Mouse (Mus musculus): ENCODE data around the gene Nudt1. TPM values are rescaled to one million over a fixed set of nuclear protein-coding genes. Genes with fewer than 3 reads are reported as not detected.

The Nudt1 gene
- total and polyA plus RNA-seq, 3 experiments: 69.6 to 77.2 TPM; not detected in 1

GRCm38 (mm10) chr5:140288287-140288686 is 33.2 kb upstream of the Nudt1 start:
- TF ChIP-seq UBTF (IDR thresholded peaks at IDR 0.05; ENCODE audit: borderline replicate concordance, insufficient read depth, low read depth, low read length) (no peak), MXI1 (IDR thresholded peaks at IDR 0.05; ENCODE audit: low read depth, low read length) (no peak), CHD1 (IDR thresholded peaks at IDR 0.05; ENCODE audit: low read depth, low read length) (no peak), RAD21 (IDR thresholded peaks at IDR 0.05; ENCODE audit: low read depth, low read length) (no peak)
- Histone ChIP-seq H3K9me3 (replicated peaks; ENCODE audit: insufficient read depth, low read length) (no peaks in the 10 kb centered on the region), H3K36me3 (ENCODE audit: control insufficient read depth in 1 of 2, insufficient read depth in 2 of 2, low read length in 2 of 2) (peaks cover 0 to 21% of the 10 kb centered on the region in 2 experiments; a peak in 2 of 4 replicates), H3K27me3 (ENCODE audit: control insufficient read depth in 1 of 2, insufficient read depth in 2 of 2, low read length in 2 of 2) (no peaks in the 10 kb centered on the region), H3K27ac (ENCODE audit: control insufficient read depth, low read depth, low read length) (no peak overlapping the region), H3K4me3 (ENCODE audit: control insufficient read depth in 1 of 2, insufficient read depth in 1 of 2, low read depth in 2 of 2, low read length in 2 of 2) (no peak overlapping the region), H3K4me1 (ENCODE audit: control insufficient read depth in 1 of 2, insufficient read depth in 2 of 2, low read length in 2 of 2) (no peaks in the 10 kb centered on the region), H3K79me2 (ENCODE audit: control insufficient read depth, insufficient read depth, low read length, poor library complexity) (no peaks in the 10 kb centered on the region), H3K9ac (ENCODE audit: control insufficient read depth, low read depth, low read length, poor library complexity, severe bottlenecking) (no peak overlapping the region)
- DNase-seq (ENCODE audit: low read depth, low spot score): no peak

DNA sequence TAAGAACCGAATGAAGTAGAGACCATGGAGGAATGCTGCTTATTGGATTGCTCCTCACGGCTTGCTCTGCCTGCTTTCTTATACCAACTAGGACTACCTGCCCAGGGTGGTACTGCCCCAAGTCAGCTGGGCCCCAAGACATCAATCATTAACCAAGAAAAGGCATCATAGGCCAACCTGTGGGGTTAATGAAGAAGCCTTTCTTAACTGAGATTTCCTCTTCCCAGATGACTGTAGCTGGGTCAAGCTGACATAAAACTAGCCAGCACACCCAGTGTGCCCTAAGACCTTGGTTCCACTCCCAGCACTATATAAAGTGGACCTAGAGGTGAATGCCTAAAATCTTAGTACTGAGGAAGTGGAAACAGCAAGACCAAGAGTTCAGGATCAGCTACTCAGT is 32.3 kb upstream of the Nudt1 start:
- Histone ChIP-seq H3K27ac (ENCODE audit: control insufficient read depth, low read depth, low read length) (no peak overlapping the region), H3K79me2 (ENCODE audit: control insufficient read depth, insufficient read depth, low read length, poor library complexity) (no peaks in the 10 kb centered on the region), H3K36me3 (ENCODE audit: control insufficient read depth in 1 of 2, insufficient read depth in 2 of 2, low read length in 2 of 2) (peaks cover 0 to 21% of the 10 kb centered on the region in 2 experiments; a peak in 2 of 4 replicates), H3K4me1 (ENCODE audit: control insufficient read depth in 1 of 2, insufficient read depth in 2 of 2, low read length in 2 of 2) (no peaks in the 10 kb centered on the region), H3K27me3 (ENCODE audit: control insufficient read depth in 1 of 2, insufficient read depth in 2 of 2, low read length in 2 of 2) (no peaks in the 10 kb centered on the region), H3K9me3 (replicated peaks; ENCODE audit: insufficient read depth, low read length) (no peaks in the 10 kb centered on the region), H3K9ac (ENCODE audit: control insufficient read depth, low read depth, low read length, poor library complexity, severe bottlenecking) (no peak overlapping the region), H3K4me3 (ENCODE audit: control insufficient read depth in 1 of 2, insufficient read depth in 1 of 2, low read depth in 2 of 2, low read length in 2 of 2) (no peak overlapping the region)
- no peak for TF ChIP-seq MYB (IDR thresholded peaks at IDR 0.05; ENCODE audit: low read depth, low read length)
- TF ChIP-seq ETS1 (IDR thresholded peaks at IDR 0.05; ENCODE audit: low read depth, low read length): no peak
- TF ChIP-seq HCFC1 (IDR thresholded peaks at IDR 0.05; ENCODE audit: low read depth, low read length): no peak
- TF ChIP-seq CHD2 (IDR thresholded peaks at IDR 0.05; ENCODE audit: low read length): no peak
- TF ChIP-seq USF2 (IDR thresholded peaks at IDR 0.05; ENCODE audit: borderline replicate concordance in 1 of 2, insufficient read depth in 1 of 2, low read depth in 1 of 2, low read length in 2 of 2): no peak
- TF ChIP-seq ZC3H11A (IDR thresholded peaks at IDR 0.05; ENCODE audit: low read depth, low read length): no peak
- TF ChIP-seq CTCF (IDR thresholded peaks at IDR 0.05 in 2 of 3, conservative IDR thresholded peaks at IDR 0.05 in 1 of 3; ENCODE audit: control insufficient read depth in 1 of 3, insufficient read depth in 1 of 3, low read depth in 2 of 3, low read length in 3 of 3, poor library complexity in 1 of 3, severe bottlenecking in 1 of 3): no peak
- no peak for TF ChIP-seq MEF2A (IDR thresholded peaks at IDR 0.05; ENCODE audit: extremely low read depth, insufficient replicate concordance, low read depth, low read length, poor library complexity, severe bottlenecking)
- TF ChIP-seq USF1 (IDR thresholded peaks at IDR 0.05; ENCODE audit: low read depth, low read length): no peak
- no peak for TF ChIP-seq NELFE (IDR thresholded peaks at IDR 0.05; ENCODE audit: low read depth, low read length)
- DNase-seq (ENCODE audit: low read depth, low spot score): no peak

DNA sequence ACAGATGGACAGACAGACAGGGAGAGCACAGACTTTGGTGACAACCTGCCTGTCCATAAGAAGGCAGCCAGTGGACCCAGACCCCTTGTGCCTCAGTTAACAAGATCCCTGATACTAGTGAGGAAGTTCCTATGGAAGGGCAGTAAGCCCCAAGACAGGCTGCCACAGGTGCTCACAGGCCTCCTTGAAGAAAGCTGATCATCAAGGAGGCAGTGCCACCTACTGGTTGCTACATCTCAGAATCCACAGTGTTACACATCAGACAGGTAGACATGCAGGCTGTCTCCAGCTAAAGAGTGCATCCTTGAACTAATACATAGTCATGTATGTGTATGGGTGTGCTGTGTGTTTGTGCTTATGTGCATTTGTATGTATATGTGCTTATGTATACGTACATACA is 29.3 kb upstream of the Nudt1 start:
- TF ChIP-seq GABPA (IDR thresholded peaks at IDR 0.05; ENCODE audit: low read depth, low read length) (no peak), ZKSCAN1 (IDR thresholded peaks at IDR 0.05; ENCODE audit: low read depth, low read length) (no peak), SMC3 (IDR thresholded peaks at IDR 0.05; ENCODE audit: low read depth, low read length) (peak; percentile 61), EP300 (IDR thresholded peaks at IDR 0.05; ENCODE audit: low read depth in 1 of 2, low read length in 2 of 2) (no peak), CTCF (IDR thresholded peaks at IDR 0.05 in 2 of 3, conservative IDR thresholded peaks at IDR 0.05 in 1 of 3; ENCODE audit: control insufficient read depth in 1 of 3, insufficient read depth in 1 of 3, low read depth in 2 of 3, low read length in 3 of 3, poor library complexity in 1 of 3, severe bottlenecking in 1 of 3) (peak; percentile 56 to 70 (median 62)), USF2 (IDR thresholded peaks at IDR 0.05; ENCODE audit: borderline replicate concordance in 1 of 2, insufficient read depth in 1 of 2, low read depth in 1 of 2, low read length in 2 of 2) (no peak), ZC3H11A (IDR thresholded peaks at IDR 0.05; ENCODE audit: low read depth, low read length) (peak; percentile 24; the same call in 1 of the 2 replicates), RAD21 (IDR thresholded peaks at IDR 0.05; ENCODE audit: low read depth, low read length) (peak; percentile 68), KAT2A (conservative IDR thresholded peaks at IDR 0.05; ENCODE audit: low read depth, low read length) (no peak), E2F4 (IDR thresholded peaks at IDR 0.05; ENCODE audit: borderline replicate concordance, low read depth, low read length) (no peak), ZMIZ1 (IDR thresholded peaks at IDR 0.05; ENCODE audit: low read depth, low read length) (no peak), TAL1 (IDR thresholded peaks at IDR 0.05; ENCODE audit: low read length) (no peak)

More for the DNA sequence above, 29.3 kb upstream of the Nudt1 start:
- Histone ChIP-seq H3K4me3 (ENCODE audit: control insufficient read depth in 1 of 2, insufficient read depth in 1 of 2, low read depth in 2 of 2, low read length in 2 of 2) (no peak overlapping the region), H3K4me1 (ENCODE audit: control insufficient read depth in 1 of 2, insufficient read depth in 2 of 2, low read length in 2 of 2) (no peaks in the 10 kb centered on the region), H3K27me3 (ENCODE audit: control insufficient read depth in 1 of 2, insufficient read depth in 2 of 2, low read length in 2 of 2) (no peaks in the 10 kb centered on the region), H3K9ac (ENCODE audit: control insufficient read depth, low read depth, low read length, poor library complexity, severe bottlenecking) (no peak overlapping the region), H3K9me3 (replicated peaks; ENCODE audit: insufficient read depth, low read length) (no peaks in the 10 kb centered on the region), H3K79me2 (ENCODE audit: control insufficient read depth, insufficient read depth, low read length, poor library complexity) (no peaks in the 10 kb centered on the region), H3K36me3 (ENCODE audit: control insufficient read depth in 1 of 2, insufficient read depth in 2 of 2, low read length in 2 of 2) (peaks cover 0 to 25% of the 10 kb centered on the region in 2 experiments; a peak in 2 of 4 replicates), H3K27ac (ENCODE audit: control insufficient read depth, low read depth, low read length) (no peak overlapping the region)
- peak; percentile 58 for DNase-seq (ENCODE audit: low read depth, low spot score)

Data from MEL (cell line).